Mouse (Mus musculus): Measurements from ENCODE around the gene Slc38a2. TPM values are rescaled to one million over a fixed set of nuclear protein-coding genes. Genes with fewer than 3 reads are reported as not detected.

Gene Slc38a2
- total RNA-seq, 2 experiments from 2014 or later: 80.4 to 90.3 TPM

DNA sequence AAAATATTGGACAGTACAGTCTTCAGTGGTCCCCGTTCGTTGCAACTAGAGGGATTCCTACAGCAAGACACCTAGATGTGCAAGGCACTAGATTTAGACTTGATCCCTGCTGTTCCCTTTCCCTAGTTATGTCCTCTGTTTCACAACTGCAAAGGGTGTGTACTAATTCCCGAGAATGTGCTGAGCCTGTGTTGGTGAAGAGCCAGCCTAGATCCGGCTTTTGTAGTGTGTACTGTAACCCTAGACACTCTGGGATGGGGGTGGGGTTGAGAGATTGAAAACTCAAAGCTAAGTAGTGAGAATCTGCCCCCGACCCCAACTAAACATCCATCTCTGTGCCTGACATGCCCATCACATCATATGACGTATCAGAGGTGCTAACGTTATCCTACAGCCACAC, 18.9 kb upstream of the Slc38a2 start:
- no peak for DNase-seq

DNA sequence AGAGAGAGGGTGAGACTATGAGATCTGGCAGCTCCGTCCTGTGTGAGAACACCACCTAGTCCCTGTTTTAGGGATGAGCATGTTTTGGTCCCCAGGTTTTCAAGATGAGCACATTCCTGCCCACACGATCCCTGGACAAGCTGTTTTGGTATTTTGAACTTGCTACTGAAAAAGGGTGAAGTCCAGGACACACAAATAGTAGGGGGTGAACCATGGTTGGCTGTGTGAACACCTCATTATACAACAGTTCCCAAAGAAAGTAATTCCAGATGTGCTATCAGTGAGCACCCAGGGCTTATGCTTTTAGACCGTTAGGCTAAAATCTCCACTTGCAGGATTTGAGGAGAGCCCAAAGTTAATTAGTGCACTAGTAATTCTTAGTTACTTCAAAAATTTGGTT, 17.7 kb upstream of the Slc38a2 start:
- DNase-seq: no peak

DNA sequence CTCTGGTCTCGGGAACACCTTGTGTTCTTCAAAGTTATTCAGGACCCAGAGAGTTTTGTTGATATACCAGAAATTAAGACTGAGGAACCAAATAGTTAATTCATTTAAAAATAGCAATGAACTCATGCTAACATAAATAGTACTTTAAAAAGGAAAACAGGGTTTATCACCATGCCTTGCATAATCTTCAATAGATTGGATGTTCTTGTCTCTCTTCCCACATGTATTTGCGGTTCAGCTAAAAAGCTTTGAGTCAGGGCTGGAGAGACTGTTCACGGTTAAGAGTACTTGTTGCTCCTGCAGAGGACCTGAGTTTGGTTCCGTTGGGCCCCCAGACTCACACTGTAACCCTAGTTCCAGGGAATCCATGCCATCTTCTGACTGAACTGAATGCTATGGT, 16.8 kb upstream of the Slc38a2 start:
- DNase-seq: no peak

DNA sequence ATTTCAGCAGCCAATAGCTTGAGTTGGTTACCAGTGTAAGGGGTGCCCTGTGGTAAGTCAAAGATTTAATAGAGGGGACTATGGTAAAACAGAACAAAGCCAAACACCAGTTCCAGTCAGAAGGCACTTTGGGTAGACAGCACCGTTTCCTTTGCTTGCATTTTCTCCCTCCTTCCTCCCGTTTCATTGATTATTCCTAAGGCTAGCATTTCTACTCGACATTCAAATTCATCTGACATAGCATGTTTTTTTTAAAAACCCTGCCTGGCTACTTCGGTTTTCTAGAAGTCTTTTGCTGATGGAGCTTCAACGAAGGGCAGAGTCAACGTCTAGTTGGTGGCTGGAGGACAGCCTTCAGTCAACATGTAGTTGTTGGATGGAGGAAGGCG, 16.2 kb upstream of the Slc38a2 start:
- no peak for DNase-seq

DNA sequence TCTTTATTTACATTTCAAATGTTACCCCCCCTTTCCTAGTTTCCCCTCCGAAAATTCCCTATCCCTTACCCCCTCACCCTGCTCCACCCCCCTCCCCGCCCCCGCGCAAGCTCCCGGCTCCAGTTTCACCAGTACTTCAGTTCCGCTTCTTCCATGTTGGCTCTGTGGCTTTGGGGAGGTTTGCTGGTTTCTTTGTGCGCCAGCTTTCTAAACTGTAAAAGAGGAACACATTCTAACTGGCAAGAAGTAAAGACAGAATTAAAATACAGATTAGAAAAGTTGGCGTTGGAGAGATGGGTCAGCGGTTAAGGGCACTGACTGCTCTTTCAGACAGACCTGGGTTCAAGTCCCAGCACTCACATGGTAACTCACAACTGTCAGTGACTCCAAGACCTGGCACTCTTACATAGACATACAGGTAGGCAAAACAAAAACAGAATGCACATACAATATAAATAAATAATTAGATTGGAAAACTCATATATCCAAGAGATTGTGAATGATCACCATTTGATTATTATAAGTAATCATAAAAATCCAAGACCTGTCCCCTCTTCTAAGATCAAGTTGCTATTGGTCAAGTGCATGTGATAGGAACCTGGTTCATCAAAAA, 15.7 kb upstream of the Slc38a2 start:
- DNase-seq: no peak

DNA sequence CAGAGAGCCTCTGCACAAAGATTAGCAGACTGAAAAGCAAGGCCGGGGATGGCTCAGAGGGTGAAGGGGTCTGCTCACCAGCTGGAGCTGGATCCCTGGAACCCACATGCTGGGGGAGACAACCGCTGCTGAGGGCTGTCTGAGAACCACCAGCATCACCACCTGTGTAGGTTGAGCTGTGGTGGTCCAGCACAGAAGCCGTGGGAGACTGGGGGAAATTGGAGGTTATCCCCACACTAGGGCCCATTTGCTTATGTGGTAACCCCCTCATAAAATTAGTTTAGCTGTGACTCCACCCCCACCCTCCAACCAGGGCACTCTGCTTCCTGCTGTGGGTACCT, 15.1 kb upstream of the Slc38a2 start:
- no peak for DNase-seq

DNA sequence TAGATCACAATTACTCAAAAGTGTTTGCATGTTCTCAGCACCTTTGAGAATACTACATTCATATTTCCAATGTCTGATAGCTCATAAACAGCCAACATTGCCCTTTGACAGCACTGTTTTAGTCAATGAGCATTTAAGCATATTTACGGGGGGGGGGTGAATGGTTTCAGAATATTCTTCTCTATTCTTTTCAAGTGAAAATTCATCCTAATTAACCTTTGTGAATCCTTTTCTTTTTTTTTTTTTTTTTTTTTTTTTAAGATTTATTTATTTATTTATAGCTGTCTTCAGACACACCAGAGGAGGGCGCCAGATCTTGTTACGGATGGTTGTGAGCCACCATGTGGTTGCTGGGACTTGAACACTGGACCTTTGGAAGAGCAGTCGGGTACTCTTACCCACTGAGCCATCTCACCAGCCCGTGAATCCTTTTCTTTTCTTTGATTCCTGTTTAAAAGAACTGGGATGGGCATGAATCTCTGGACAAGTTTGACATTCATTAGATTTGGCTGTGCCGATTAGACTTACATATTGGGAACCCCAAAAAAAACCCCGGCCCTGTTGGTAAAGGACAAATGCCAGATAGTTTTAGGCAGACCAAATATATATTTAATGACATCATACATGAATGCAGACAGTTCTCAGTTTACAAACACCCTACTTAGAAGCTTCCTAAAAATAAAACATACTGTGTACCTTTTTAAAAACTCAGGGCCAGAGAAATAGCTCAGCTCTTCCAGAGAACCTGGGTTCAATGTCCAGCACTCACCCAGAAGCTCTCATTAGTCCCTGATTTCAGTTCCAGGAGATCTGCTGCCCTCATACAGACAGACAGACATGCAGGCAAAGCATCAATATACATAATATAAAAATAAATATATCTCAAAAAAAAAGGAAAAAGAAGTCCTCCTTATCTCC, 14.5 kb upstream of the Slc38a2 start:
- DNase-seq: no peak

DNA sequence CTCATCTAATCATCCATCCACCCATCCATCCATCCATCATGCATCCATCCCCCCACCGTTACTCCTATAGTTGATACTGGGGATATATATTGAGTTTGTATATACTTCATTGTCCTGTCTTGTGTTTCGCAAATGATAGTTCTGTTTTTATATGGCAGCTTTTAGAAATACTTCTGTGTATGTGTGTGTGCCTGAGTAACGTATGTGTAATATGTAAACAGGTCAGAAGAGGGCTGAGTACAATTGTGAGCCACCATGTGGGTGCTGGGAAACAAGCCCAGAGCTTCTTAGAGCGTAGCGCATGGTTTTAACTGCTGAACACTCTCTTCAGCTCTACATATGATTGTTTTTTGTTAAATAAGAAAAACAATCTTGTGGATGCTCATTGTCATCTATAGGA, 12.8 kb upstream of the Slc38a2 start:
- no peak for DNase-seq

DNA sequence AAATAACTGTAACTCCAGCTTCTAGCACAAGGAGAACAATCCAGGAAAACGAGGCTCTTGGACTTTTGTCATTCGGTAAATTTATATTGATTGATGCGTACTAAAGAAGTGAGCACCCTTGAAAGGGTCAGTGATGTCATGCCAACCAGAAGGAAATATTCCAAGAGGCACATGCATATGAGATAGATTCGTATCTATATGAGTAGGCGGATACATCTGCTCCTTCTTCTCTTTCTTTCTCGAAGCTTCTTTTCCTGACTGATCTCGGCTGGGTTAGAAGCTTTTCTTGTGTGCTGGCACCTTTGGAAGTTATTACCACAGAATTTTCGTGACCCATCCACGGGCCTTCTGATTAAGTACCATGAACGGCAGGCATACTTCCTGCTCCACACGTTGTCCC, 12.1 kb upstream of the Slc38a2 start:
- DNase-seq: no peak

DNA sequence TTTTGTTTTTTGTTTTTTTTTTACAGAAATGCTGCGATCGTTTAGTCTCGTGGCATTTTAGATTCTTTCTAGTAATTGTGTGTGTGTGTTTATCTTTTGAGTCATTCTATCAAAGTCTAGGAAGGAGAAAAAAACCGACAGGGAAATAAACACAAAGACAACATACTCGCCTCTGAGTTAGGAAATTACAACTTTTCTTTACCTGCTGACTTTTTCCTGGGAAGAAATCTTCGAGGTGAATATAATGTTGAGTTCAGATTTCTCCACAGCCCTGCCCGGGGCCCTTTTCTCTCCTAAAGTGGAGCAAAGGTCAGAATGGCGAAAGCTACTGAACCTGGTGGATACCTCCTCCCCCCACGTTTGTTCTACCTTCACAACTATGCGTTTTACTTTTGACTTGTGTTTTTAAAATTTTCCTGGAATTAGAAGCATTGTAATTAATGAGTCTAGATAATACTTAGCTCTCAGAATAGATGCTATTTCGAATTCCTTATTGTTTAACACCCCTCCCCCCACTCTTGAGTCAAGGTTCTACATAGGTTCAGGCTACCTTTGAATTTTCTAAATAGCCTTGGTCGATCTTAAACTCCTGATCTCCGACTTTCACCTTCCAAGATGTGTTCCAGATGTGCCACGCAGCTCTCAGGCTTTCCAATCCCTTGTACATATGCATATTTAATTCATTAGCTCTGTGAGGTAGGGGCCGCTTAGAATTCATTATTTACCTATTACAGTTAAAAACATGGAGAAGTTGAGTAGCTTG, 11.0 kb upstream of the Slc38a2 start:
- DNase-seq: no peak

DNA sequence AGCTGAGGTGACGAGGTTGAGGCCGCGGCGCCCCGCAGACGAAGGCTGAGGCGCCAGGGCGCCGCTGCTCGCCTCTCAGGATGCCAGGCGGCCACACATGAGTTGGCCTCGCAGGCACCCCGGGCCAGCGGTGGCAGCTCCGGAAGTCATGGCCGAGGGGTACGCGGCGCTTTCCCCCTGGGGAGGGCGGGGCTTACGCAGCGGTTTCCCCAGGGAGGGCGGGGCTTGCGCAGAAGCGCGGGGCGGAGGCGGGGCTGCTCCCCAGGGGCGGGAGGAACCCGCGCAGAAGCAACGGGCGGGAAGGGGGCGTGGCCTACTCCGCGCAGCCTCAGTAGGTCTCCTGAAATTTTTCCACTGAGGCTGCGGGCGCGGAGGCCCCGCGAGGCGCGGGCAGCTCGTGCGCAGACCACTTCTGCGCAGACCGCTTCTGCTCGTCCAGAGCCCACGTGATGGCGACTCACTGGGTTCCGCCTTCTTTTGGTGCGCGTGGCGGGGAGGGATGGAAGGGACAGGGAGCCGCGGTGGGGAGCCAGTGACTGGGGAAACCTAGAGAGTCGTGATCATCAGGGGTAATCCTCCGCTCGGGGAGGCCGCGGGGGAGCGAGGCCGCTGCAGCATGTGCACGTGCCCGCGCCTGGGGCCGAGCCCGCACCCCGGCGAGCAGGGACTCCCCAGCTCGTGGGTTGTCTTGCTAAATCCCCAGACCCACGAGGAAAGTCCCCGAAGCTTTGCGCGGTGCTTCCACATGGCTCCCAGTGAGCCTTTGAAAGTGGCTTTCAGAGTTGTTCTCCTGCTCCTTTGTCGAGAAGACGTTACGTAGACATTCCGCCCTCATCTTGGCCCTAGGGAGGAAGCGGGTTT, 10.2 kb upstream of the Slc38a2 start:
- peak; percentile 98 for DNase-seq

DNA sequence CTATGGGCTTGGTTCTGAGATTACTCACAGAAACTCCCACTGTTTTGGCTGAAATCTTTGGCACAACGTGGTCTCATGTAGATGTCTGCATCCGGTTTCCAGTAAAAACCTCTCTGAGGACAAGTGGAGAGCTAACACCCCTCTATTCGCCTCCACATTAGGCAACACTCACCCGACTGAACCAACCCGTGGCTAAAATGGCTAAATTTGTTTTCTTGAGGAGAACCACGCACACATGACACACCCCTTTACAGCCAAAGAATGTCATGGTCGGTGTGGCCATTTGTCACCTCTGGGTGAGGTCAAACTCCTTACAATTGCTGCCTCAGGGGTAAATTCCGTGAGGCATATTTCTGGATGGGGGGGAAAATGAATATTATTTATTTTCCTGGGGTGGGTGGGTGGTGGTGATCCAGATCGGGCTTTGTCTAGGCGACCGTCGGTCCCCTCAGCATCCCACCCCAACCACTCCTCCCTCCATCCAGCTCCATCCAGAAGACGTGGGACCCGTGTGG, 9.5 kb upstream of the Slc38a2 start:
- DNase-seq: no peak

DNA sequence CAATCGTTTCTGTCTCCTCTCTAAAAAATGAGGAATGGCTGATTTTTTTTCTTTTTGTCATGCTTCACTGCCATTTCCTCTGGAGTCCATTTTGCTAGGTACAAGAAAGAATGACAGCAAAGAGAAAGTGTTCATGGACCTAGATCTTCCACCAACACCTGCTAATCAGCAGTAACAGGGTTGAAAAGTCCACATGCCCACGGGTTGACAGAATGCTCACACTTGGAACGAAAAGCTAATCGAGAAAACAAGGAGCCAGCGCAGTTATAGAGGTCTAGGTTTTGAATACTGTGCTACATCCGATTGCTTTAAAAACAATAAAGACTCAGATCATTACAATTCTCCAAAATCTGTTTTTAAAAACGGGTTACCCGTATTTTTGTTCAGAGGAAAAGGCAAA, 8.9 kb upstream of the Slc38a2 start:
- no peak for DNase-seq

DNA sequence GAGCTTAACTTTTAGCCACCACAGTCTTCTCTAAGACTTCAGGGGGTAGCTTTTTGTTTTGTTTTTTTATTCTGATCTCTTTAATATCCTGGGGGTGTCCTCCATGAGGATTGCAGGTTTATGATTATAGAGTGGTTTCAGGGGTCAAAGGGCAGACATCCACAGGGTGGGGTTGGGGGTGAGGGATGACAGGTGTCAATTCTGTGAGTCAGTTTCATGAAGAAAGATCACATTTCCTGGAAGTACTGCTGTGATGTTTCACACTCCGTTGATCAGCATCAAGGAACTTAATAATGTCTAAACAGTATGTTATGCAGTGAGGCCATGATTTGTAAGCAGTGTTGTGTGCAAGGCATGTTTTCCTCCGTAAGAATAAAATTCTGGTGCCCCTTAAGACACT, 8.4 kb upstream of the Slc38a2 start:
- no peak for DNase-seq

DNA sequence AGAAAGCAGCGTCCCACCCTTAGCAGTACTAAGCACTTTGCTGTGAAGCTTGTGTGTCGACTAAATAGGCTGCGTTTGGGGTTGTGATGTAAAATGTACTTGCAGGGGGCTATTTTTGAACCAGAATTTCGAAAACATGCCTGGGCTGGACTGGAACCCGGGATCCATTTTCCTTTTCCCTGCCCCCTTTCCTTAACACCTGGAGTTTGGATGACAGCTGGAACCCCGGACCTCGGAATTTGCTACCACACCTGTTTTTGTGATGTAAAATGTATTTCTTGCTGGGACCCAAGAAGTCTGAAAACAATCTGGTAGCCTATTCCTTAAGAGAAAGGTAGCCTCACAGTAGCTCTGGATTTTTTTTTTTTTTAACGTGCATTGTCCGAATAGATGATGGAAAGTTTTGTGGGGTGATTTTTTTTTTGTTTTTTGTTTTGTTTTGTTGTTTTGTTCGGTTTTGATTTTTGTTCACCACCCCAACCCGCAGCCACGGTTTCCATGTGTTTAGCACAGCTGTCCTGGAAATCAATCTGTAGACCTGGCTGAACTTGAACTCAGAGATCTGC, 3.0 kb upstream of the Slc38a2 start:
- DNase-seq: no peak

DNA sequence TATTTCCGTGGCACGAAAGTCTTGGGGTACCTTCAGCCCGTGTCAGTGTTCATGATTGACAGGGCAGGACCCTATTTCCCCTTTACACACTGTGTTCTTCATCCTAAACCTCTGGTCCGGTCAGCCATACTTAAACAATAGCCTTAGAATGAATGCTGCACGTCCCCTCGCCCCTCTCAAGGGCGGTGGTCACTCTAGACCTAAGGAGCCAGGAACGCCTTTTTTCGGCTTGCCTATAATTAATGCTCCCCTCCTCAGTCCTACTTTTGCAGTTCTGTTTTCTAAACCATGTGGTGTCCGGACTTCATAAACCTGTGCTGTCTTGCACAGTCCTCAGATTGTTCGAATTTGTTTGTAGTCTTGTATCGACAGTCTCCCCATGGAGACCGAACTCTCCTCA, 1.2 kb upstream of the Slc38a2 start:
- DNase-seq: no peak

DNA sequence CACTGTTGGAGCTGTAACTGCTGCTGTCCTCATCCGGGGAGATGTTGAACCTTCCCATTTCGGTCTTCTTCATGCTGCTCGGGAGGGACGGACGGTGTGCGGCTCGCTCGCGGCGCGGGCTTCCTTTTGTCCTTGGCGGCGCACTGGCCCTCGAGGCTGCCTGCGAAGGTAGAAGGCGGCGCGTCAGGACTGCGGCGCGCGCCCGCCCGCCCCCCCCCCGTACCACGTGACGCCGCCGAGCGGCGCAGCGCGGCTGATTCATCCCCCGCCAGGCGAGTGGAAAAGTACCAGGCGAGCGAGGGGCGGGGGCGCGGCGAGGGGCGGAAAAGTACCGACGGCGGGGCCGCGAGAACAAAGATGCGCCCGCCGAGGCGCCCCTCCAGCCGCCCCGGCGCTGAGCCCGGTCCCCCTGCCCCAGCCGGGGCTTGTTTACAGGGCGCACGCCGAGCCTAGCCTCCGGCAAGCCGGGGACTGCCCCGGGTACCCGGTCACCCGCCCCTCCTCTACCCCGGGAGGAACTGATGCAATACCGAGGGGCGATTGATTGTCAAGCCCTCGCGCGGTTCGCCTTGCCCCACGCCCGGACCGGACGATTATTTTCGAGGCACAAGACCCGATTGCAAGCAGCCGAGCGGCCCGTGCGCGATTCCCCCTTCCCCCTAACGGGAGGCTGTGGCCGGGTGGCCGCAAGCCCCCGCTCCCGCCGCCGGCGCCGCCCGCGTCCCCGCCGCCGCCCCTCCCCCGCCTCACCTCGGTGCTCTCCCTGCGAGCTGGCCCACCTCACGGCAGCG, 677 bp downstream of the Slc38a2 start:
- DNase-seq: peak; percentile 88 to 90

DNA sequence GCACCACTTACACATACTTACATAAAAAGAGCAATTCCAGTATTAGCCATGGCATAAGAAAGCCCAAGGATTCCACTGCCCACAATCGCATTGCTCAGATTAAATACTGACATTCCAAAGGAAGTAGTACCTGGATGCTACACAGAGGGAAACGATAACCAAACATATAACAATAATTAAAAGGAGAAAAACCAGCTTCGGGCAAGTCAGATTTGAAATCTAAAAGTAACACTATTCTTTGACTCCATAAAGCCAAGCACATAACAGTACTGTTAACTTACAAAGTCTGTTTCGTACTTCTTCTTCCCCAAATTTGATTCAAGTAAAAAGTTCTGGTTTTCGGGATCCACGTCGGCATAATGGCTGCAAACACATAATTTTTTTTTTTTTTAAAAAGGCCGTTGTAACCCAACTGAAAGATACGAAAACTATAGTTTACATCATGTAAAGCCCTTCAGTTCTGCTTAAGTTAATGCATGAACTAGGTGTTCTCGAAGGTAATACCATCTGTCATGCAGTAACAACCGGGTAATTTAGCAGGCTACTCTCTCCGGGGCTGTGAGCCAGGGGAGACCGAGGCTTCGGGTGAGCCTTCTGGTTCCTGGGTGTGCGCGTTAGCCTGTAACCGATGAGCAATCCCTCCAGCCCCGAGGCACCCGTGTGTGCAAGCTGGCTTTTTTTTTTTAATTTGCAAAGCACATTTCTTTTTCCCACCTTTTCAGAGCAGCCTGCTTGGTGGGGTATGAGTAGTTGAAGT, 1.5 kb downstream of the Slc38a2 start:
- DNase-seq: peak in 1 of 2 experiments; percentile 27

DNA sequence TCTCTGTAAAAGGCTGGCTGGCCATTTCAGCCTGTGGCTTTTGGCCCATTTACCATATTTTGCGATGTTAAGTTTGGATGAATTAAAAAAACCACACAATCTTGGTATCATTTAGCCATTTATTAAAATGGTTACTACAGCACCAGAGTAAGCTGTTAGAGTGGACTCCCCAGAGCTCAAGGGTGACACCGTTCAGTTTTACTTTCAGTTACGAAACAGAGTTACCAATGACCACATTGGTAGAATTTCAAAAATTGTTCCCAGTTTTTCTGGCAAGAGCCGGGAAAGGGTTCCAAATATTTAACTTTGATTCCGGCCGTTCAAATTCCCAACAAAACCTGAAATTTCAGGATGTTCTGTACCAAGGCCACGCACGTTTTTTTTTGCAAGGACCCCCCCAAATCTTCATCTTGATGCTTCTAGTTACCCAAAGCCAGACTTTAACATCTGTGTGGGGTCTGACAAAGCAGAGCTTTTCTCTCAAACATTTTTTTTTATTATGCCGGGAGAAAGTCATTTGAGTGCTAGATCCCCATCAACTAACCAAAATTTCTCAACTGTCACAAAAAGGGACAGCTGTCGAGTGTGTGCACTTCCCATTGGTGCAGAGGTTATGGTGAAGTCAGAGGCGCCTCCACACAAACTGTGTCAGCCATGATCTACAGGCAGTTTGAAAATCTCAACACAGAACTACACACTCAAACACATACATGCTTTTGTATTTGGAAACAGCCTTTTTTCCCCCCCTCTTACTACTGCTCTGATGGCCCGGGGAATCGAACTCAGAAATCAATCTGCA, 2.8 kb downstream of the Slc38a2 start:
- DNase-seq: no peak
